Mouse (Mus musculus) hindbrain, embryonic 16.5 days (tissue): ENCODE measurements around the gene Golt1a. TPM values are rescaled to one million over a fixed set of nuclear protein-coding genes. Genes with fewer than 3 reads are reported as not detected.

Source experiments
- ATAC-seq: fragments of 200-750 bp; cut with Nextera tagmentation; 2 replicates; pipeline ENCODE4 v1.8.0; 2017; ENCODE audit warnings: moderate TSS enrichment, moderate library complexity
- H3K27ac ChIP-seq: fragments of 300-500 bp; sonication (generic); 2 replicates; pipeline ENCODE4 v1.5.1; 2014; ENCODE audit warnings: low read depth, mild to moderate bottlenecking, control low read depth, low read length, moderate library complexity
- H3K27me3 ChIP-seq: fragments of 300-500 bp; sonication (generic); replicated peaks from 2 replicates; pipeline ENCODE4 v1.6.1; 2014; ENCODE audit warnings: low read length; ENCODE audit not compliant: control insufficient read depth, insufficient read depth
- H3K36me3 ChIP-seq: fragments of 300-500 bp; sonication (generic); 2 replicates; pipeline ENCODE4 v1.6.1; 2014; ENCODE audit warnings: mild to moderate bottlenecking, low read length, moderate library complexity, mixed read lengths; ENCODE audit not compliant: control insufficient read depth, insufficient read depth
- H3K4me1 ChIP-seq: fragments of 300-500 bp; sonication (generic); 2 replicates; pipeline ENCODE4 v1.6.1; 2014; ENCODE audit warnings: low read depth, low read length; ENCODE audit not compliant: control insufficient read depth, insufficient read depth
- H3K4me2 ChIP-seq: fragments of 300-500 bp; sonication (generic); 2 replicates; pipeline ENCODE4 v1.6.1; 2014; ENCODE audit warnings: mild to moderate bottlenecking, low read length, control low read depth, moderate library complexity
- H3K4me3 ChIP-seq: fragments of 300-500 bp; sonication (generic); 2 replicates; pipeline ENCODE4 v1.5.1; 2014; ENCODE audit warnings: mild to moderate bottlenecking, low read length, control low read depth, moderate library complexity
- H3K9ac ChIP-seq: fragments of 300-500 bp; sonication (generic); 2 replicates; pipeline ENCODE4 v1.6.1; 2014; ENCODE audit warnings: low read depth, mild to moderate bottlenecking, control low read depth, low read length, moderate library complexity
- H3K9me3 ChIP-seq: fragments of 300-500 bp; sonication (generic); 2 replicates; pipeline ENCODE4 v1.6.1; 2014; ENCODE audit warnings: mild to moderate bottlenecking, low read length, moderate library complexity; ENCODE audit not compliant: control insufficient read depth
- WGBS: fragments of 180-500 bp; shearing (Covaris S2); extraction: QIAGEN DNeasy Blood & Tissue Kit; methylation state at CpG from one replicate; pipeline ENCODE4 v1.1.7; 2014; 5-methylcytosine and 5-hydroxymethylcytosine counted together
- polyA plus RNA-seq: library from polyadenylated mRNA; unstranded; fragments of >200 nt; fragmentation: Nextera tagmentation; extraction: Ambion mirVana; gene quantifications from 2 replicates; pipeline ENCODE4 v1.2.1, GENCODE M21; 2015

The Golt1a gene
- polyA plus RNA-seq, 1 experiment from 2014 or later = not detected

DNA sequence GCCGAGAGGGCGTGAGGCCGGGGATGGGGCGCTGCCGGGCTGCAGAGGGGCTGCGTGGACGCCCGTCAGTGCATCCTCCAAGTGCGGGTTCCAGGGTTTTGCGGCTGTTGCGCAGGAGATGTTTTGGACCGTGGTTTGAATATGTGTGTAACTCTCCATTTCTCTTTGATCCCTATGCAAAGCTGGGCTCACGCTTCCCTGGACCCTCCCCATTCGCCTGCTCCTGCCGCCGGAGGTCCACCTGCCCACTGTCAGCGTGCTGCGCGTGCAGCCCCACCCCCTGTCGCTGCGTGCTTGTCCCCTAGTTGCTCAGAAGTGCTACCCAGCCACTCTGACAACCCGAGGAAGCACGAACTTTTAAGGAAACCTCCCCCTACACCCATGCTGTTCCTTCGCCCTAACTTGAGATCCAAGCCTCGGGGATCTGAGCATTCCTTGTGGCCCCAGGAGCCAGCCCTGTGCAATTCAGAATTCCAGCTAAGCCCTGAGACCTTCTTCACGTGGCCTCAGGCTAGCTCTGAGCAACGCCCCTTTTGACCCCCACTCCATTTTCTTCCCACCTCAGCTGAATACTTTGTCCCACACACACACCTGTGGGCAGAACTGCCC, 54.5 kb downstream of the Golt1a start:
- Histone ChIP-seq H3K27ac (peak overlapping the region; percentile 67), H3K27me3 (no peaks in the 10 kb centered on the region), H3K36me3 (no peaks in the 10 kb centered on the region), H3K4me1 (peaks cover 13% of the 10 kb centered on the region), H3K9me3 (no peaks in the 10 kb centered on the region), H3K4me3 (peak overlapping the region; percentile 74), H3K9ac (peak overlapping the region; percentile 82), H3K4me2 (peak overlapping the region; percentile 93)
- 2% methylated on average over 26 of the region's 27 CpGs for WGBS
- ATAC-seq = peak; percentile 16; the same call in 1 of the 2 replicates

DNA sequence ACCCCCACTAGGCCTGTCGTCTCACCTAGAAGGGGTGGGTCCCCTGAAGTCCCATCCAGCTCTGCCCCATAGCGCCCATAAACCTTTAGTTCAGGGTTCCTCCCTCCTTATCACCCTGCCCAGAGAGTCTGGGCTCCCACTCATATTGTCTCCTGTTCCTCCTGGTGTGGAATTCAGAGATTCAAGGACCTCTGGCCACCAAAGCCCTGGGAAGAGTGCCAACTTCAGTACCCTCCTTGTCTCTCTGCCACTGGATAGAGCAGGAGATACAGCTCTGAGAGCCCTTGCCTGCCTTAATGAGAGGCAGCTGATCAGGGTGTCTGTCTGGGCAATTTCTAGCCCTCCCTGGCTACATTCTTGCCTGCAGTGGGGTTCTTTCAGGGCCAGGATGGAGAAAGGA, 55.3 kb downstream of the Golt1a start:
- 32% methylated on average over 2 of the region's 2 CpGs for WGBS
- H3K9me3 ChIP-seq = no peaks in the 10 kb centered on the region
- H3K36me3 ChIP-seq = no peaks in the 10 kb centered on the region
- H3K4me1 ChIP-seq = peaks cover 13% of the 10 kb centered on the region
- no peaks in the 10 kb centered on the region for H3K27me3 ChIP-seq
- no peak overlapping the region for H3K9ac ChIP-seq
- H3K4me3 ChIP-seq = no peak overlapping the region
- H3K4me2 ChIP-seq = peak overlapping the region; percentile 93; the same call in 1 of the 2 replicates
- ATAC-seq = no peak
- H3K27ac ChIP-seq = no peak overlapping the region

DNA sequence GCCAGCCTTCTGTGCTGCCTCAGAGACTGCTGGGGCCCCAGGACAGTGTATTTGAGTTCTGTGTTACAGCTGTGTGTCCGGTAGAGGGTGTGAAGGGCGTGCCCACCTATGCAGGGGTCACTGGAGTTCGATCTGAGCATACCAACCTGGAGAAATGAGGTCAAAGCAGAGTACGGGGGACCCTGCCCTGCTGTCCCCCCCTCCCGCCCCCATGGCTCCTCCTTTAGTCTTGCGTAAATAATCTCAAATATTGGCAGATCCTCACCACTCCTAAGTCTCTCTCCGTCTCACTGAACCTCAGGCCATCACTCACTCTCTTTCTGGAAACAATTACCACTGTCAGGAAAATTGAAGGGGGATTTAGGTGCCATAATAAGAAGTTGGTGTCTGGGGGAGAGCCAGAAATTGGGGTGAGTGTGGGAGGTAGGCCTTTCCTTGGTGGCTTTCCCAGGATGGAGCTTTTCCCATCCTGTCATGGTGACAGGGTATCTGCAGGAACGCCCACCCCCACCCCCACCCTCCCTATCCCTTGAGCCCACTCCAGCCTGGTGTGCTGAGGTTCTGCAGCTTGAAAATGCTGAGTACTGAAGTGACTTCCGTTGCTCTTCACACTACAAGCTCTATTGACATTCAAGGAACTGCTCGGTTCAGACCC, 57.5 kb downstream of the Golt1a start:
- no peak for ATAC-seq
- H3K36me3 ChIP-seq = no peaks in the 10 kb centered on the region
- H3K27me3 ChIP-seq = no peaks in the 10 kb centered on the region
- H3K4me1 ChIP-seq = peaks cover 13% of the 10 kb centered on the region
- H3K9ac ChIP-seq = no peak overlapping the region
- no peak overlapping the region for H3K4me3 ChIP-seq
- H3K27ac ChIP-seq = no peak overlapping the region
- no peak overlapping the region for H3K4me2 ChIP-seq
- H3K9me3 ChIP-seq = no peaks in the 10 kb centered on the region
- 45% methylated on average over 9 of the region's 10 CpGs for WGBS

DNA sequence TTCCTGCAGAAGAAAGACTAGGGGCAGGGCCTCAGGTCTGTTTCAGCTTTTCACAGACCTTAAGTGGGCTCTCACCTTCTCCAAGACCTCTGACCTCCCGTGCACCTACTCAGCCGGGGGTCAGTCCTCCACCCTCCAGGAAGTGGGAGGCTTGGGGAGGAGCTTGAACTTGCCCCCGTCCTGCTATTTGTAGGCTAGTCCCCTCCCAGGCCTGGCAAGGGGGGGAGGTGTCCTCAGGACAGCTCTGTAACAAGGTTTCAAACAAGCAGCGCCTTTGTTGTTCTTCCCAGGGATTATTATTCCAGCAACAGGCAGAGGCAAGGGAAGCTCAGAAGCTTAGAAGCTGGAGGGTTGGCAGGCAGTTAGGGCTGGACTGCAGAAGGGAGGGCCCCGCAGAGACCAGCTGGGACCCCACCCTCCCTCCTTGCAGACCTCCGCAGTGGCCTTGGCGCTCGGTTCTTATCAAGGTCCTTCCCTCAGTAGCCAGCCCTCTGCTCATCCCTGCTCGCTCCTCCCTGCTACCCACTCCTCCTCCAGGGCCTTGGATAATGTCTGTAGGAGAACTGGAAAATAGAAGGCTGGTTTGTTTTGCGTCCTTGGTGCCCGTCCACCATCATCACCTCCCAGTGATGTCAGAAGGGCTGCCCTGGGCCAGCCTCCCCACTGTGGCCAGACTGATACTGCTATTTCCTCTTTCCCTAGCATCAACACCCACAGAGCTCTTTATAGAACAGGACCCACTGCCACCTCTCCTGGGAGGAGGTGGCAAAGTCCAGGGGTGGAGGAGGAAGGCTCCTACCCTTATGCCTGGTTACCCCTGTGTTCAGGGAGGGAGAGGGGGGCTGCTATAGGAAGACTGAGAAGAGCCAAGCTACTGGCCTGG, 58.2 kb downstream of the Golt1a start:
- H3K27ac ChIP-seq = no peak overlapping the region; the same call in 1 of the 2 replicates
- H3K9ac ChIP-seq = no peak overlapping the region
- WGBS = 19% methylated on average over 11 of the region's 11 CpGs
- H3K4me3 ChIP-seq = no peak overlapping the region
- H3K9me3 ChIP-seq = no peaks in the 10 kb centered on the region
- H3K4me2 ChIP-seq = no peak overlapping the region
- H3K36me3 ChIP-seq = no peaks in the 10 kb centered on the region
- no peak for ATAC-seq
- no peaks in the 10 kb centered on the region for H3K27me3 ChIP-seq
- peaks cover 13% of the 10 kb centered on the region for H3K4me1 ChIP-seq

DNA sequence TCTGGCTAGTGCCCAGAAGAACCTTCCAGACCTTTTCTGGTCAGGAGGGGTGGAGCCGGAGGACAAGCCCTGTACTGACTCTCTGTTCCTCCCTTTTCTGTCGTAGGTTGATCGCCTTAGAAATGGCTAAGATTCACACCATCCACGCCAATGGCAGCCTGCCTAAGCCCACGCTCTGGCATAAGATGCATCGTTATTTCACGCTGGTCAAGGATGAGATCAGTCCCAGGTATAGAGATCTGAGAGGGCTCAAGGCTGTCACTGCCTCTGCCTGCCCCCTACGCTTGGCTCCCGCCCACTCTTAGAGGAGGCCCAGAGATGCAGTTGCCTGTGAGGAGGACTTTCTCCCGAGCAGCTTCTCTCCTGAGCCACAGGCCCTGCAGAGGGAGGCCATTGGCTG, 59.0 kb downstream of the Golt1a start:
- Histone ChIP-seq H3K36me3 (no peaks in the 10 kb centered on the region), H3K9me3 (no peaks in the 10 kb centered on the region), H3K27me3 (no peaks in the 10 kb centered on the region), H3K9ac (no peak overlapping the region), H3K27ac (no peak overlapping the region), H3K4me2 (no peak overlapping the region), H3K4me3 (no peak overlapping the region), H3K4me1 (peaks cover 12% of the 10 kb centered on the region)
- no peak for ATAC-seq
- 60% methylated on average over 10 of the region's 10 CpGs for WGBS

DNA sequence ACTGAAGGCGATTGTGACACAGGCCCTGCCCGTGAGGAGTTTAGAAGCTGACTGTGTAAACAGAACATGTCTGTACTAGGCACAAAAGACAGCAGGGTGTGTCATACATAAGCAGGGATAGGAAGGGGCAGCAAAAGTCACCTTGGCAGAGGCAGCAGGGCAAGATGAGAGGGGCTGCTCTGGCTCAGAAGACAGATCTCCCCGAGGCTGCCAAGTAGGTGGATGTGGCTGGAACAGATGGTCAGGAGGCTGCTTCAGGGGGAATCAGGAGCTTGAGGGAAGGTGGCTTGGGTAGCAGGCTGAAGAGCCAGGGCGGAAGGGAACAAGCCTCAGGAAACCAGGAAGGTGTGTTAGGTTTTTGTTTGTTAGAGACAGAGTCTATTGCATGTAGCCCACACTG, 60.8 kb downstream of the Golt1a start:
- WGBS = 73% methylated on average over 4 of the region's 4 CpGs
- no peak for ATAC-seq
- peaks cover 5% of the 10 kb centered on the region for H3K4me1 ChIP-seq
- H3K4me3 ChIP-seq = no peak overlapping the region
- H3K36me3 ChIP-seq = 0 out of 2 replicates have a peak, but pooled peaks cover 2% of the 10 kb centered on the region
- no peaks in the 10 kb centered on the region for H3K27me3 ChIP-seq
- no peak overlapping the region for H3K4me2 ChIP-seq
- H3K9me3 ChIP-seq = no peaks in the 10 kb centered on the region
- H3K27ac ChIP-seq = no peak overlapping the region
- H3K9ac ChIP-seq = no peak overlapping the region

DNA sequence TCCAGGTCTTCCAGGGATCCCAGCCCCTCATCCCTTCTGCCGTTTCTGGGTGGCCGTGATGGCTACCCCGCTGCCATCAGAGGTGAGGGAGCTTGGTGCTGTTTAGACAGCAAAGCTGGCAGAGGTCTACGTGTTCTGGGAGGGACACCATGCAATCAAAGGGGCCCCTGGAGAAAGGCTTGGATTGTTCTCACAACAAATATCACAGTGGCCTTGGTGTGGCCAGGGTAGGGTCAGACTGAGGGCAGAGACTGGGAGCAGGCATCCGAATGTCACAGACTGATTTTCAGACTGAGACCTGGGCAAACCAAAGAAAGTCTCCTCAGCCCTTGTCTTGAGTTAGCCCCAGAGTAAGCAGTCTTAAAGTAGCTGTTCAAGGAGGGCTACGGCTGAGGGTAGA, 61.8 kb downstream of the Golt1a start:
- 84% methylated on average over 6 of the region's 6 CpGs for WGBS
- ATAC-seq = no peak

DNA sequence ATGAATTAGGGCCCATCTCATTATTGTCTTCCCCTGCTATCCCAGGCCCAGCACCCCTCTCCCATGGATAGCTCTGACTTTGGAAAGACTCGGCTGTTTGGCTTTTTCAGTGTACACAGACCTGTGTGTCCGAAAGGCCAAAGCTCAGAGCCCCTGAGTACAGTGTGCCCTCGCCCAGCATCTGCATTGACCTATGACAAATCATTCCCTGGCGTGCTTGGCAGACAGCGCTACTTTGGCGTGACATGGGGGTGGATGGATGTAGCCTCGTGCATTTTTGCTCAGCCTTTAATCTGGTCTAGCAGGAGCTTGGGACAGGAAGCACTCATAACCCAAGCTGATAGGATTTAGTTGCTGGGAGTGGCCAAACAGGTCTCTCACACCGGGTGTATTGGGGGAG, 62.5 kb downstream of the Golt1a start:
- H3K4me3 ChIP-seq = no peak overlapping the region
- no peak overlapping the region for H3K9ac ChIP-seq
- no peak overlapping the region for H3K27ac ChIP-seq
- H3K27me3 ChIP-seq = no peaks in the 10 kb centered on the region
- WGBS = 71% methylated on average over 8 of the region's 8 CpGs
- H3K4me1 ChIP-seq = peaks cover 5% of the 10 kb centered on the region
- no peak for ATAC-seq
- no peaks in the 10 kb centered on the region for H3K9me3 ChIP-seq
- no peak overlapping the region for H3K4me2 ChIP-seq
- 0 out of 2 replicates have a peak, but pooled peaks cover 2% of the 10 kb centered on the region for H3K36me3 ChIP-seq

More for the DNA sequence above, 61.8 kb downstream of the Golt1a start:
- H3K4me3 ChIP-seq = no peak overlapping the region
- peaks cover 5% of the 10 kb centered on the region for H3K4me1 ChIP-seq
- no peak overlapping the region for H3K27ac ChIP-seq
- H3K9me3 ChIP-seq = no peaks in the 10 kb centered on the region
- no peaks in the 10 kb centered on the region for H3K27me3 ChIP-seq
- no peak overlapping the region for H3K4me2 ChIP-seq
- 0 out of 2 replicates have a peak, but pooled peaks cover 2% of the 10 kb centered on the region for H3K36me3 ChIP-seq
- H3K9ac ChIP-seq = no peak overlapping the region
